Mouse (Mus musculus) gastrocnemius, postnatal 10 days (tissue): ENCODE measurements at regions not wholly inside any gene's neighbourhood (a gene's known extent, or its start where the extent isn't known, plus 50 kb on each side); places are given as distances from the start of the nearest gene placed in this dataset.

Experiments used
- DNase-seq: peaks from one replicate; pipeline ENCODE4 v3.0.0; 2021; ENCODE audit warnings: mixed read lengths

DNA sequence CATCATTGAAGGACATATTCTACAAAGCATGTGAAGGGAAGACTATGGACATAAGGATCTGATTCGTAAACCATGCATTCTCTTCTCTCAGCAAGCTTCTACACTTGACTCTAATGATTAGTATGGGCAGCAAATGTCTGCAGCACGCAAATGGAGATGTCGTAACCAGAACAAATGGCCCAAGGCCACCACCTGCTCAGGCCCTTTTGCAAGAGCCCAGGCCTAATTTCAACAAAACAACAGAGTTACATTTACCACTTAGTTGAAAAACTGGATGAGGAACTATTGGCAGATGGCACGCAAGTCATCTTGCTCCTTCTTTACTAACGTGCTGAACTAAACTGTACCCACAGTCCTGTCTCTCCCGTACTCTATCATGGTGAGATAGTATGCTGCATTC is 113.7 kb upstream of the Adgrl2 start:
- no peak for DNase-seq

DNA sequence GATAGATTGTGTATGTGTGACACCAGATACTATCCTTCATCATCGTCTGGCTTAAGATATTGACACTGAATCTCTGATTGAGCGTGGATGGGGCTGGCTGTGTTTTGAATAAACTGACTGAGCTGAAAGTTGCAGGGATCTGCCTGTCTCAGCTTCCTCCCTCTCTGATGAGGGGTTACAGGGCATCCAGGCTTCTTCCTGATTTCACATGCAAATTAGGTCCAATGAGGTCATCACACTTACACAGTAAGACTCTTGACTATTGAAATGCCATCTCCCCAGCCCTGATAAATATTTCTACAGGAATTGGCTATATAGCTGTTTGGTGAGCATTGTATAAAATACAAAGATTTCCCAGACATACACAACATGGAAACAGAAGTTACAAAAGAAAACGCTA is 113.1 kb upstream of the Adgrl2 start:
- no peak for DNase-seq

DNA sequence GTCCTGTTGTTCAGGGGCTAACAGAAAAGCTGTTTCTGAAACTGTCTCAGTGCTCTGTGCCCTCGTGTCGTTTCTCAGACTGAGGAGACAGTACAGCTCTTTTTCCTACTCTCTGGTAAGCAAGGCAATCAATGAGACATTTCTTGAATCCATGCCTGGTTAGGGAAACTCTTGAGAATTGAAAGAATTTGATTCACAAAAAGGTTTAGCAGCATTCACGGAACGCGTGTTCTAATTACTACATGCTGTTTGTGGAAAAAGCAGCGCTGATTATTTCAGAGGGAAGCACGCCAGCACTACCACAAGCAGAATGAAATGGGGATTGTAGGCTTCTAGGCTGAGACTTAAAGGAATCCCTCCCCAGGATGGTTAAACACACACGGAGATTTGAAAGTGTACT is 112.5 kb upstream of the Adgrl2 start:
- DNase-seq: no peak

DNA sequence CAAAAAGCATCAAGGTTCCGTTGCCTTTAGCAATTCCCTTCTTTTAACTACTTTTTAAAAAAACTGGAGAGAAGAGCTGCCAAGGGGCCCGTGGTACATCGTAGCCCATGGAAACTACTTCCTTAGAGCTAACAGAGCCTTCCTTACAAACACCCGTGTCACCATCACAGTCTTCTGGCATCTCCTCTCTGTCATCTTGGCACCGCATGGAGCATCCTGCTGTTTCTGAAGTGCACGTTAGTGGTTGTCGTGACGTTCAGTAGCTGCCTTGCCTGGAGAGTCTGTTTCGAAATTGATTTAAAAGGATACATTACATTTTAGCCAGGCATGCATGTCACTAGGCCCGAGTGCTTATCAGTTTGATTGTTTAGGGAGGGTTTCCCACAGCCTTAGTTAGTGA is 111.4 kb upstream of the Adgrl2 start:
- no peak for DNase-seq

DNA sequence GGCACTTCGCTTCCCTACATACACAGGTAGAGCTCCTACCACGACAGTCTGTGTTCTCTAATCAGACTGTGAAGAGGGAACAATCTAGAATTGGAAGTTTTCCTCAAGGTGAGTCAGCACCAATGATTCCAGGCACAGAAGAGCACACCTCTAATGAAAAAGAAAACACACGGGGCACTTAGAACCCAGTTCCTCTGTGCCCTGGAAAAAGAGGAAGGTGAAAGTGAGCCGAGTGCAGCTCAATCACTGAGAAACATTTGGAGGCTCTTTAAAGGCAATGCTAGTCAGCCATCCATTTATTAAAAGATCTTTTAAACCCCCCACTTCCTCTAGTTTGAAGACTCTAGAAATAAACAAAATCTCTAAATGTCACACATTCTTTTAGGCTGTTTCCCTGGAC is 108.4 kb upstream of the Adgrl2 start:
- no peak for DNase-seq

DNA sequence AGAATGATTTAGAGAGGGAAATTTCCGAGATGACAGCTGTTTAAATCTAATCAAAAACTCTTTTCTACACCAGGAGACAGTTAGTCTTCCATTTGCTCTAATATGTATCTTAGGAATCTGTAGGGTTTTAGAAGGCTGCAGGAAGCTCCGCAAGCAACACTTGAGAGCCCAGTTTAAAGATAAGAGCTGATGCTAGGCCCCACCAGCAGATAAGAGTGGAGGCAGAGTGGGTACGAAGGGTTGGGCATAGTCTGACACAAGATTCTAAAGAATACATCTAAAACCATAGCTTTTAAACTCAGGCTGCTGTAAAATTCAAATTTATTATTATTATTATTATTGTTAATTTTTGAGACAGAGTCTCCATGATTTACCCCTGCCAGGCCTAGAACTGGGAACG is 106.7 kb upstream of the Adgrl2 start:
- no peak for DNase-seq

DNA sequence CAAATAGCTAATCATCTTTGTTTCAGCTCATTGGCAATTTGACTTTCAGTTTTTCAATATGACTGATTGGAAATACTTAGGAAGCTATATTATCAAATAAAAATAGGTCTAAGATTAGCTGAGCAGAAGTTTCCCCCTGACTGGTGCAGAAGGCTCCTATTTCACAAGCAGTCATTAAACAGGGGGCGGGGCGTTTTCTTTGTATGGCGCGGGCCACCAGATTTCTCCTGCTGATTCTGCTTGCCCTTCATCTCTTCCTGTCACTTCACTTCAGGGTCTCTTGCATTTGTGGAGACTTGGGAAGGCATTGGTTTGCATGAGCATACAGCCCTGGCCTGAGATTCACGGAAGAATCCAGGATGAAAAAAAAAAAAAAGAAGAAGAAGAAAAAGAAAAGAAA is 102.3 kb upstream of the Adgrl2 start:
- no peak for DNase-seq

DNA sequence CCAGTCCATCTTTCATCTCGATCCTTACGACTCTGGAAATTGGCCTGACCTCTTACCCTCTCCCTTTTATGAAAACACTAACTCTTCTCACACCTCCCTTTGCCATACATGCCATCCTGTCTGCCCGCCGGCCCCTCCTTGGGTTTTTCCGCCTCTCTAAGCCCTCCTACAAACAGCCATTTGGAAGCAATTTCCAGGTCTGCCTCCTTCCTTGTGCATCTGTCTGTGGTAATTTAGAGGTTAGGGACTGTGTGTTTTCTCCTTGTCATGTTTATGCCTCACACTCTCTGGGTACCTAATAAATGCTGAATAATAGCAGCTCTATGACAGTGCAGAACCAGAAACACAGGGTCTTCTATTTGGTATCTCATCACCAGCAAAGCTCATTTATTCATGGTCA is 99.7 kb upstream of the Adgrl2 start:
- DNase-seq: no peak

DNA sequence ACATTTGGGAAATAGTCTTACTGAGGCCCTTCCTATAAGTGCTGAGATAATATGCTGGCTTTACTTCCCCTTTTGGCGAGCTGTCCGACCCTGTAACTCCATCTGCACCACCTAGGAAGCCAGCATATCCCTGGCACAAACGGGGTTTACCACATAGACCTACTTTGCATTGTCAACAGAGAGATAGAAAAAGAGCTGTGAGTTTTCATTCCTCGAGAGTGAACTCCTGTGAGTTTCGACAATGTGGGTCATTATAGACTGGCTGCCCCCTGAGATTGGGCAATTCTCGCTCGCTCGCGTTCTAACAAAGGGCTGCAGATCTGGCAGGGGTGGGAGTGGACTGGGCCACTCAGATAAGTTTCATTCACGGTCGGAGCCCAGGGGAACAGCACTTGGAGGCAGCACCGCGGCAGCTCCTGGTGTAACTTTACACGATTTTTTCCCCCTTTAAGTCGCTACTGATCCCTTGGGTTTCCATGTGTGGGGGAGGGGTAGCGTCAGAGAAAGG is 98.3 kb upstream of the Adgrl2 start:
- DNase-seq: no peak

DNA sequence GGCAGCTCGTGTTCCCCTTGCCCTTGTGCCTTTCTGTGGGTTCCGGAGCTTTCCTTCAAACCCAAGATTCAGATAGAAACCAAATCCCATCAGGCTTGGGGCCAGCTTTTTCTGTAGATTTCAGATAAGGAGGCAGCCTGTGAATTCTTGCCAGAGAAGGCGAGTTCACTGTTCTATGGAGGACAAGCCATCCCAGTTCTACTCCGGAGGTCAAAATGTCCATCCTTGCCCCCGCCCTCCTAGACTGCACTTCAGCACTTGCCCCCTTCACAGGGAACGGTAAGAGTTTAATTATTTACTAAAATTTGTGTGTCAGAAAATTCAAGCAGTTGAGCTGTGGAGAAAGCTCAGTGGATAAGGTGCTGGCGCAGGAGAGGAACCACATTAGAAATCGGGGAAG is 97.1 kb upstream of the Adgrl2 start:
- no peak for DNase-seq

DNA sequence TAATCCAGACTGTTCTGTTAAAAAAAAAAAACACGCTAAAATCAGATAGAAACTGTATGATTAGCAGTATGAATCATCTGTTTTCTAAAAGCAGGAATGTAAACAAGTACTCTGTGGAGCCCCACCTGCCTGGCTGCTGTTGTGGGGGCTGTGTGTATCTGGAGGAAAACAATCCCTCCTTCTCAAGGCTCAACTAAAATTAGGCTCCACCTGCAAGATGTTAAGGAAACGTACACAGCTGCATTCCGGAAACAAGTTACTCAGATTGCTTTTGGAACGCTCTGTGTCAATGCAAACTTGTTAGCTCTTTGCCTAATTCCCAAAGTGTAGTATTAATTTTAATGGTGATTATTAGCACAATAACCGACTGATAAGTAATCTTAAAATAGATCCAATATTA is 96.3 kb upstream of the Adgrl2 start:
- no peak for DNase-seq

DNA sequence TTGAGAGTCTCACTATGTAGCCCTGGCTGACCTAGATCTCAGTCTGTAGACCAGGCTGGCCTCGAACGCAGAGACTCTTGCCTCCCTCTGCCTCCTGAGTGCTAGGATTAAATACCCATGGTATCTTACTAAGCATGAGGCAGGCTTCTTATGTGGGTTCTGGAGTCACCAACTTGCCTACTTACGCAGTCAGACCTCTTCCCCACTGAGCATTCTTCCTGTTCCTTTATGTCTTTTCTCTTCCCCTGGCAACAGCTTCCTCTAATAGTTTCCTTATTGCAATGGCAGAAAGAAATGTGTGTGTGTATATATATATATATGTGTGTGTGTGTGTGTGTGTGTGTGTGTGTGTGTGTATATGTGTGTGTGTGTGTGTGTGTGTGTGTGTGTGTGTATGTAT is 95.7 kb upstream of the Adgrl2 start:
- no peak for DNase-seq

DNA sequence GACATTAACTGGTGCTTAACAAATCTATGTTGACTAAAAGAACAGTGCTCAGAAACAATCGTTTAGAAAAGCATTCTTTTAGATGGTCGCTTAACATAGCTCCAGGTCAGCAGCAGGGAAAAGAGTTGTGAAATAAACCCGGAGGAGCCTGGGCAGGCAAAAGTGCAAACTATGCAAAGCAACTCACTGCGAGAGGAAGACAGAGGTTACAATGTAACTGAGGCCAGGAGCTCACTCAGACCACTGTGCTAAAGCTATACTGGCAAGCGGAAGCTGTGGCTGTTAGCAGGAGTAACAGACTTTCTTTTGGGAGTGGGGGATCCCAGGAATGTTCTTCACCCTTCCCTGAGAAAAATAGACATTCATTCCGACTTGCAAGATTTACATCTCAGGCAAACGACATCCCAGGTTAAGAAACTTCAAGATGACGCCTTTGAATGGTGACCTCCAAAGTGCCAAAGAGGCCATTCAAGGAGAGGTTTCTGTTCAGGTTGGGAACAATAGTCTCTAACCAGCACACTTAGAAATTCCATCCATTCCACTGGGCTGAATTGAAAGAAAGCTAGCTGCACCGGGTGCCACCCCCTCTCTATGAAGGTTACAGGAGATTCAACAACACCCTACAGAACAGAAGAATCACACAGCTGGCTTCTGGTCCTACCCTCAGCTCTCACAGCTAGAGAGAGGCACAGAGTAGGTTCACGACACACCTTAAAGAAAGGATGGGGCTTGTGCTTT is 94.7 kb upstream of the Adgrl2 start:
- no peak for DNase-seq

DNA sequence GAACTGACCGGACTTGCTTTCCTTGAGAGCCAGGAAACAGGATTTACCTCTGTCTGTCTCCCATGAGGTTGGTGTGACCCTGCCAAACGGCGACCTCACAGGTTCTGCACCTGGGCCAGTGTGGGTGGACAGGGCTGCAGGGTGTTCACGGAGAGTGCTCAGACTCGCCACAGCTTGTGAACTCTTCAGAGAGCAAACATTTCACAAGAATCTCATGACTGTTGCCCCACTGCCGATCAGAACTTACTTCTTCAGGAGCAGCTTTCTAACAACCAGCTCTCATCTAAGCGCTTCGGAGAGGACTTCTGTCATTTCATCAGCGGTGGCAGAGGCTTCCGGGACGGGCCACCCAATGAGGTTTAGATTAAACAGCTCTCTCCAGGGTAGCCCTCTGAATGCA is 93.0 kb upstream of the Adgrl2 start:
- no peak for DNase-seq

DNA sequence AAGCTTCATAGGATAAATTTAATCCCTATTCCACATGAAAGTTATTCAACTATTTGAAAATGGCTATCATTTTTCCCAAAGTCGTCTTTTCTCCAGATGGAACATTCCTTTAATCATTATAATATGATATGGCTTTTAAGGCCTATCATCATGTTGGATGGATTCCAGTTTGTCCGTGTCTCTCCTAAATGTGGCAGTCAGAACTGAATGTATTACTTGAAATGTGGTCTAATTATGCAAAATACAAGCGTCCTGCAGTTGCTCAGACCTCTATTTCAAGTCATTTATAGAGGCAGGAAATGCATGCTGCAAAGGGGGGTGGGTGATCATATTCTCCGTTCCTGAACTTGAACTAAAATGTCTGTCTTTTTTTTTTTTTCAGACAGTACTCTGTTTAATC is 88.5 kb upstream of the Adgrl2 start:
- no peak for DNase-seq

DNA sequence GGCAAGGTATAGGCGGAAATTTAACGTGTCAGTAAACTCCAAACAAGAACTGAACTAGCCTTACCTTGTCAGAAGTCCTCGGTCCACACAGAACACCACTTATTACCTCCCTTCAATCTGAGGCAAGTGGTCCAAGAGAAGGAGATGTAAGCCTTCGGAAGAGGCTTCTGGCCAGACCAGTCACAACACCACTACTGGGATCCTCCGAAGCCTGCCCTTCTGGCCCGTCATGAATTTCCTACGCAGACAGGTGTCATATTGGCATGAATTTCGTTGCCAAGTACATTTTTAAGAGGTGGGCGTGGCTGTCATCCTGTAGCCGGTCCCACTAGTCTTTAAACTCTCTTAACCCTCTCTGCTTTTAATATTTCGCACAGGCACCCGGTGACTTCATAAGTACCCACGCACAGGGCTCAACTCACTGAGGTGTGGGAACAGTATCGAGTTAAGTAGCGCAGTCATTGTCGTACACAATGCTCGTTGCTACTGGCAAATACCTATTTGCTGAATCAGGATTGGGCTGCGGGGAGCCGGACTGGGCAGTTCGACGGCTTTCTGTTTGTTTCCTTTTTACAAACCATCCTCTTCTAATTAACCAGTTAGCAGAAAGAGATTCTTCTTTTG is 86.7 kb upstream of the Adgrl2 start:
- DNase-seq: no peak

DNA sequence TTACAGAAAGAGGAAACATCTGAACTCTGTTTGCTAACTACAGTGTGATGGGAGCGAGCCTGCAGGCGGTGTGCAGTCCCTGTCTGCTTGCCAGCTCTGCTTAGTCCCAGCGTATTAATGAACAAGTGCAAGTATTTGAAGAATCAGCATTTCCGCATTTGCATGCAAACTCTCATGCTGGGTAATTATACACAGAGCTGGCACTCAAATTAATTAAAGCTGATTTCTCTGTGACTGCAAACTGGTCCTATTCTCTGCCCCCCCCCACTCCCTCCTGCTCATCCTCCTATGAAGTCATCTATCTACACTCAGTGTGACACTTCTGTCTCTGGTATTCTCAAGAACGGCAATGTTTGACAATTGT is 85.1 kb upstream of the Adgrl2 start:
- DNase-seq: no peak

DNA sequence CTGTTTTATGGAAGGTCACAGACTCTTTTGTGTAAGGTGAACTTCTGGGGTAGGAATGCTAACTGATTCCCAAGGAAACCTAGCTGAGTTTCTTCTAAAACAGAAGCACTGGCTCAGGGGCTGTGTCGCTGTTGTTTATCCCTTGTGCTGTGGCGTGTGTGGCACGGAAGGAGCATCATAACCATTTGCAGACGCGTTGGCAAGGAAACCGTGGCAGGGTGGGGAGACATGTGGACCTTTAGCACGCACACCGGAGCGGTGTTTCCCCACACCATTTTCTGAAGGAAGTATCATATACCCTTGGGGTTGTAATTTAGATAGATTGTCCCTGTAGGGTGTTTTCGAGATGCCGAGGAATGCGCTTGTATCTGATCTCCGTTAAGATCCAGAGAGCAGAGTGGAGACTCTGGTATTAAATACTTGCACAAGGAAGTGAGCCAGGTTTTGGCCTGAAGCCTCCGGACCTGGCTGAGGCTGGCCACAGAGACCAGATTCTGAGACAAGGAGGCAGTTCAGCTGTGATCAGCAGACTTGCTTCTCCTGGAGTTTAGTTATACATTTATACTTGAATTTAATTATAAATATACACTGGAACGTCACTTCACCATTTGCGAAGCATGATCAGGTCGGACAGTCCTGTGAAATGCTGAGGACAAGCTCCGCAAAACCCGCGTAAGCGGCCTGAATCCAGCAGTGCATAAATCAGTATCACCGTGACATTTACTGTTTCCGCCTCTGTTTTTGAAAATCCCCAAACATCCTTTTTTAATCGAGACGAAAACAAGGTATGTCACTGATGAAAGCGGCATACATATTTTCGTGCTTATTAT is 84.5 kb upstream of the Adgrl2 start:
- DNase-seq: peak; percentile 29

DNA sequence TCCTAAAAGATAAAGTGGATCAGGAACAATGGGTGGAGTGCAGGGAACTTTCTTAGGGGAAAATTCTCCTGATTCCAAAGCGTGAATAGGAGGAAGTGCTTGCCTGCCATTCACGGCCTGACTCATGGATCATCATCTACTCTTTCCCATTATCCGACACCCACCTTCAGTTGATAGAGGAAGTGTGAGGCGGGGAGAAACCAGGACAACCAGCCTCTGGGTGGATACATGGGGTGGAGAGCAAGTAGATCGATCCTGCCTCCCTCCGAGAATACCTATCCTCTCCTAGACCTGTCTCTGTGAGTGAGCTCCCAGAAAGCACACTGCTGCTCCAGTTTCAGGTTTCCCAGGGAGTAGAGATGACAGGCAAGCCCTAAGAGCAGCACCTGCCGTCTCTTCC is 79.8 kb upstream of the Adgrl2 start:
- DNase-seq: no peak

DNA sequence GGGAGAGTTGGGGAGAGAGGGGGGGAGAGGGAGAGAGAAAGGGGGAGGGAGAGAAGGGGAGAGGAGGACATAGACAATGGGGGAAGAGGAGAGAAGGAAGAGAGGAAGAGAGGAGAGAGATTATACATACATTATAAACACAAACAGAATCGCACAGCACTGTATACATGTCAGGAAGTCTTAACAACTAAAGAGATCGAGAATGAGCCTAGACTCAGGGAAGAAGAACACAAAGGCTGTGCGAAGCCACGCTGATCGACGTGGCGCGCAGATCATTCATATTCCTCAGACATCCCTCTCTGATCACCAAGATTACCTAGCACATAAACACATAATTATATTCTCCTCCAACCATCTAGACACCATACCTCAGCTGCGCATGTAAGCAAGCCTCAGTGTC is 79.1 kb upstream of the Adgrl2 start:
- no peak for DNase-seq

DNA sequence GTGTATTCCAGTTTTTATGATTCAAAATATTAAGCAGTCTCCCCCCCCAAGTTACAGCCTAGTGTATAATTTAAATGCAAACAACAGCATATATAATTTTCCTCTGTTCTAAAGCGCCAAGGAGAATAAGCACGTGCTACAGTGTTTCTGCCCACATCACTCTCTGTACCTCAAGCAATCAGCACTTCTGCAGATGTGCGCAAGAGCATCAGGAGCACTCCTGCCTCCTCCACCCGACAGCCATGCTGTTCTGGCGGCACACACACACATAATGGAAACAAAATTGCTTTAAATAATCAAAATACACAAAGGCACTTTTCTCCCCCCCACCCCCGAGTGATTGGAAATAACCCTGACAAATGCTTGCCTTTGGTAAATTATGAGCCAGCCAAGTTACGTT is 78.5 kb upstream of the Adgrl2 start:
- DNase-seq: no peak

DNA sequence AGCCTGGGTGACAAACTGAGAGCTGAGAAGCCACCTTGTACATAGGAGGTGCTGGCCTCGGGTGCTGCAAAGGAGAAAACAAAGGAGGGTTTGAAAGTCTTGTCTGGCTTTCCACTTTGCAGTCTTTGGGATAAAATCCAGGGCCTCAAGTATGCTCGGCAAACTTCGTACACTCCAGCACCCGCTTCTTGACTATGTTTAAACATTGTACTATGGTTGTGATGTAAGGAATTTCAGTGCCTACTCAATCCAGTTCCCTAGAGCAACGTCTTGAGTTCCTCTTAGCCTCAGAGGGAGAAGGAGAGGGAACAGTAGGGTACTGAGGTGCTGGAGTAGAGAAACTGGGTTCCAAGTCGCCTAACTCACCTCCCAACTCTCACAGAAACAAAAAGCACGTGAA is 77.4 kb upstream of the Adgrl2 start:
- no peak for DNase-seq

DNA sequence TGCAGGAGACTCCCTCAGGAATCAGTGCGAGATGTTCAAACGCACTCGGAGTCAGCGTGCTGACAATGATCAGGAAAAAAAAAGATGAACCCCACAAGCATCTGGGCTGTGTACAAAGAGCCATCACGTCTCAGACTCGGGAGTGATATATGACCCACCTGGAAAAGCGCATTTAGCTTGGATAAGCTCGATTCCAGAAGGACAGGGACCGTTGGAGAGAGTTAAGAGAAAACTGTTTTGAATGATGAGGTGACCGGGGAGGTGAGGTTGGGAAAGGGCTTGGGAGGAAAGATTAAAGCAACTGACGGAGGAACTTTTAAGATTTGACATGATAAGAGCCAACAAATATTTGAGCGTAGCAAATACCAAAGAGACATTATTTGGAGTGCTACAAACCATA is 64.7 kb upstream of the Adgrl2 start:
- no peak for DNase-seq
